Mouse (Mus musculus) kidney, adult 2 months (tissue): Measurements from ENCODE around the gene Kif1b.

Experiments used
- CTCF ChIP-seq: fragments of 200-500 bp; conservative IDR thresholded peaks from 2 replicates; pipeline ENCODE4 v1.5.1; 2011; ENCODE audit warnings: low read depth, mild to moderate bottlenecking, control low read depth, low read length, moderate library complexity, mixed read lengths; ENCODE audit not compliant: insufficient read depth, insufficient read length
- POLR2A ChIP-seq: fragments of 200-500 bp; IDR thresholded peaks from one replicate; pipeline ENCODE4 v1.6.1; 2011; ENCODE audit warnings: low read depth, low read length, control low read depth

GRCm38 (mm10) chr4:149148084-149148483 is 159.4 kb downstream of the Kif1b start:
- TF ChIP-seq CTCF (no peak), POLR2A (no peak)
